Mouse (Mus musculus) myocyte (in vitro differentiated cells): ENCODE results near the gene Hmgcs1. TPM values are rescaled to one million over a fixed set of nuclear protein-coding genes. Genes with fewer than 3 reads are reported as not detected.
A peak's percentile ranks its signal among the peaks of the same experiment; 100 is the strongest.

Experiments used
- H3K27me3 ChIP-seq: one replicate; pipeline ENCODE4 v1.6.1; 2011; ENCODE audit not compliant: control insufficient read depth, insufficient read depth, insufficient read length
- H3K36me3 ChIP-seq: one replicate; pipeline ENCODE4 v1.6.1; 2011; ENCODE audit not compliant: control insufficient read depth, insufficient read depth
- H3K4me2 ChIP-seq: one replicate; pipeline ENCODE4 v1.6.1; 2011; ENCODE audit warnings: low read depth, control low read depth
- H3K4me3 ChIP-seq: one replicate; pipeline ENCODE4 v1.5.1; 2011; ENCODE audit warnings: mild to moderate bottlenecking, control low read depth, moderate library complexity
- H3K79me2 ChIP-seq: one replicate; pipeline ENCODE4 v1.6.1; 2011; ENCODE audit not compliant: control insufficient read depth, insufficient read depth
- H3ac ChIP-seq: one replicate; pipeline ENCODE4 v1.6.1; 2011; ENCODE audit not compliant: control insufficient read depth, insufficient read length
- CEBPB ChIP-seq: IDR thresholded peaks from 2 replicates; pipeline ENCODE4 v1.6.1; 2011; ENCODE audit warnings: mild to moderate bottlenecking, moderate library complexity; ENCODE audit not compliant: poor library complexity, insufficient read depth, severe bottlenecking
- E2F4 ChIP-seq: IDR thresholded peaks from one replicate; pipeline ENCODE4 v1.6.1; 2011; ENCODE audit warnings: mild to moderate bottlenecking, control low read depth, moderate library complexity; ENCODE audit not compliant: insufficient read depth
- MAX ChIP-seq: IDR thresholded peaks from one replicate; pipeline ENCODE4 v1.6.1; 2011; ENCODE audit warnings: low read depth, mild to moderate bottlenecking, control low read depth
- MYOD1 ChIP-seq, 3 experiments: IDR thresholded peaks; one replicate each; pipeline ENCODE4 v1.6.1; 2011; ENCODE audit warnings: control low read depth in 2 of 3, low read depth in 2 of 3, mild to moderate bottlenecking in 2 of 3, moderate library complexity in 1 of 3; ENCODE audit not compliant: insufficient read length in 2 of 3, control insufficient read depth in 1 of 3
- MYOG ChIP-seq, 3 experiments: IDR thresholded peaks; one replicate each; pipeline ENCODE4 v1.6.1; 2011; ENCODE audit warnings: control low read depth in 2 of 3, low read depth in 2 of 3, mild to moderate bottlenecking in 2 of 3; ENCODE audit not compliant: insufficient read length in 2 of 3, control insufficient read depth in 1 of 3, insufficient read depth in 1 of 3
- POLR2A ChIP-seq: IDR thresholded peaks from one replicate; pipeline ENCODE4 v1.6.1; 2011; ENCODE audit warnings: low read depth, mild to moderate bottlenecking, control low read depth, moderate library complexity; ENCODE audit not compliant: insufficient read length
- POLR2AphosphoS2 ChIP-seq: IDR thresholded peaks from one replicate; pipeline ENCODE4 v1.6.1; 2011; ENCODE audit warnings: low read depth, control low read depth; ENCODE audit not compliant: insufficient read length
- REST ChIP-seq: IDR thresholded peaks from one replicate; pipeline ENCODE4 v1.6.1; 2011; ENCODE audit warnings: mild to moderate bottlenecking, control low read depth, moderate library complexity; ENCODE audit not compliant: insufficient read depth, insufficient read length
- SRF ChIP-seq: IDR thresholded peaks from one replicate; pipeline ENCODE4 v1.6.1; 2011; ENCODE audit warnings: low read depth; ENCODE audit not compliant: control insufficient read depth, insufficient read length
- TCF12 ChIP-seq: IDR thresholded peaks from one replicate; pipeline ENCODE4 v1.6.1; 2011; ENCODE audit warnings: mild to moderate bottlenecking, control low read depth; ENCODE audit not compliant: poor library complexity, insufficient read depth, severe bottlenecking
- TCF3 ChIP-seq: IDR thresholded peaks from one replicate; pipeline ENCODE4 v1.6.1; 2011; ENCODE audit warnings: low read depth, control low read depth; ENCODE audit not compliant: insufficient read length
- USF1 ChIP-seq: IDR thresholded peaks from one replicate; pipeline ENCODE4 v1.6.1; 2011; ENCODE audit warnings: low read depth, mild to moderate bottlenecking, control low read depth, moderate library complexity
- polyA plus RNA-seq: library from polyadenylated mRNA; unstranded; fragments of >200 nt; fragmentation: generic; extraction: Trizol; gene quantifications from one replicate; pipeline ENCODE4 v1.2.1, GENCODE M21; 2012; ENCODE audit warnings: missing spikeins

The Hmgcs1 gene
- polyA plus RNA-seq, 1 experiment, result 68.3 TPM

GRCm38 (mm10) chr13:119729406-119729805, 39.2 kb downstream of the Hmgcs1 start:
- Histone ChIP-seq H3K79me2 (no peaks in the 10 kb centered on the region), H3K4me2 (no peak overlapping the region), H3K36me3 (no peaks in the 10 kb centered on the region), H3ac (no peak overlapping the region), H3K27me3 (no peaks in the 10 kb centered on the region), H3K4me3 (no peak overlapping the region)
- TF ChIP-seq E2F4 (no peak), MYOD1 (IDR thresholded peaks at IDR 0.05; ENCODE audit: control insufficient read depth in 1 of 3, insufficient read length in 2 of 3, low read depth in 2 of 3) (no peak), USF1 (no peak), MAX (no peak), TCF12 (no peak), REST (no peak), TCF3 (no peak), POLR2AphosphoS2 (no peak), POLR2A (no peak), CEBPB (no peak), MYOG (IDR thresholded peaks at IDR 0.05; ENCODE audit: control insufficient read depth in 1 of 3, insufficient read depth in 1 of 3, insufficient read length in 2 of 3, low read depth in 2 of 3) (no peak), SRF (no peak)

DNA sequence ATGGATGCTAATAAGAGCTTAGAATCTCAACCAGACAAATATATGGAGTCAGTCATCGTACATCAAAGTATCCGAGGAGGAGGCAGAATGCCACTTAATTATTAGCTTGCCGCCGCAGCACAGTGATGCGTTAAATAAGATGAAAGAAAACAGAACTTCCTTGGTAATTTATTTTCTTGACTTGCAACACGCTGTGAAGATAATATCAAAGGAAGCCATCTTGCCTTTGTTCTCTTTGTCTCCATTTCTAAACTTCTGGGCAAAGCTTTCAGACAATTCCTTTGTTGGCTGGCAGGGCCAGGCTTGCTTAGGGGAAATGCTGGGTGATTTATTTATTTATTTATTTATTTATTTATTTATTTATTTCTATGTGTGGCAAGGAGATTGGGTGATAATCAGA, 41.3 kb downstream of the Hmgcs1 start:
- no peak for TF ChIP-seq USF1
- no peak for TF ChIP-seq E2F4
- TF ChIP-seq SRF, result no peak
- TF ChIP-seq POLR2A, result no peak
- TF ChIP-seq MYOD1 (IDR thresholded peaks at IDR 0.05; ENCODE audit: control insufficient read depth in 1 of 3, insufficient read length in 2 of 3, low read depth in 2 of 3), result no peak
- no peak for TF ChIP-seq REST
- TF ChIP-seq MYOG (IDR thresholded peaks at IDR 0.05; ENCODE audit: control insufficient read depth in 1 of 3, insufficient read depth in 1 of 3, insufficient read length in 2 of 3, low read depth in 2 of 3), result no peak
- no peak for TF ChIP-seq TCF12
- TF ChIP-seq POLR2AphosphoS2, result no peak
- TF ChIP-seq MAX, result no peak
- TF ChIP-seq TCF3, result no peak
- H3K27me3 ChIP-seq, result no peaks in the 10 kb centered on the region
- no peaks in the 10 kb centered on the region for H3K36me3 ChIP-seq
- no peaks in the 10 kb centered on the region for H3K79me2 ChIP-seq
- no peak overlapping the region for H3K4me2 ChIP-seq
- no peak overlapping the region for H3ac ChIP-seq
- H3K4me3 ChIP-seq, result no peak overlapping the region

DNA sequence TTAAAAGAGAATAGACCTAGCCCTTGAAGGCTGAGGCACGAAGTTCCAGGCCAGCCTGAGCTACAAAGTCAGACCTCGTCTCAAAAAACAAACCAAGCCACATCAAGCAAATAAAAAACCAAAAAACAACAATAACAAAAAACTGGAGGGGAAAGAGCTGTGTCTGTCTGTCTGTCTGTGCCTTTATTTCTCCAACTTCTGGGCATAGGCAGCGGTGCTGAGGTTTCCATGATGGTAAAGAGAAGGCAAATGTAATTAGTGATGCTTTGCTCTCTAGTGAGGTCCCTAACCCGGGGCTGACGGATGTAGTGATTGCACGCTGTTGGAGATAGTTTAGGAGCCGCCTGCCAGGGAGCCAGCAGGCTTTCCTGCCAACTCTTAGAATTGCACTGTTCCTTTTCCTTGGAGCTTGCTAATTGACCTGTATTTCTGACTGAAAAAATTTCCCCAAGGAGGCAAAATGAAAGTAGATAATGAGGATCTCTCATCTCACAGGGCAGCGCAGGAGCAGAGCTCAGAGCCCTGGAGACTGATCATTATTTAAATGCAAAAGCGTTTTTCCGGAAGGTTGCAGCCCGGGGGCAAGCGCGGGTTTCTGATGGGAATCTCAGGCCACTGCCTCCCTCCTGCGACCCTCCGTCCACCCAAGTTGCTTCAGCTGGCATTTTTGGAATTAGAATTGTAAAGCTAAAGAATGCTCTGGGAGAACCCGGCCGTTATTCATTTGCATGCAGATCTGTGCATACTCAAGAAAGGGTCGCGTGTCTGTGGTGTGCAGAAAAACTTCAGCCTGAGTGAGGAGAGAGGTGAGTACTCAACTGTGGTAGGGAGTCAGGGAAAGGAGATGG, 51.4 kb downstream of the Hmgcs1 start:
- Histone ChIP-seq H3K27me3 (no peaks in the 10 kb centered on the region), H3K36me3 (no peaks in the 10 kb centered on the region), H3K4me3 (no peak overlapping the region), H3K4me2 (peak overlapping the region; percentile 62), H3K79me2 (no peaks in the 10 kb centered on the region), H3ac (no peak overlapping the region)
- TF ChIP-seq MYOD1 (IDR thresholded peaks at IDR 0.05; ENCODE audit: control insufficient read depth in 1 of 3, insufficient read length in 2 of 3, low read depth in 2 of 3), result no peak
- no peak for TF ChIP-seq SRF
- TF ChIP-seq TCF3, result no peak
- no peak for TF ChIP-seq POLR2AphosphoS2
- no peak for TF ChIP-seq MYOG (IDR thresholded peaks at IDR 0.05; ENCODE audit: control insufficient read depth in 1 of 3, insufficient read depth in 1 of 3, insufficient read length in 2 of 3, low read depth in 2 of 3)
- no peak for TF ChIP-seq REST
- TF ChIP-seq MAX, result no peak
- no peak for TF ChIP-seq E2F4
- no peak for TF ChIP-seq USF1
- TF ChIP-seq CEBPB, result no peak
- TF ChIP-seq POLR2A, result no peak
- no peak for TF ChIP-seq TCF12

DNA sequence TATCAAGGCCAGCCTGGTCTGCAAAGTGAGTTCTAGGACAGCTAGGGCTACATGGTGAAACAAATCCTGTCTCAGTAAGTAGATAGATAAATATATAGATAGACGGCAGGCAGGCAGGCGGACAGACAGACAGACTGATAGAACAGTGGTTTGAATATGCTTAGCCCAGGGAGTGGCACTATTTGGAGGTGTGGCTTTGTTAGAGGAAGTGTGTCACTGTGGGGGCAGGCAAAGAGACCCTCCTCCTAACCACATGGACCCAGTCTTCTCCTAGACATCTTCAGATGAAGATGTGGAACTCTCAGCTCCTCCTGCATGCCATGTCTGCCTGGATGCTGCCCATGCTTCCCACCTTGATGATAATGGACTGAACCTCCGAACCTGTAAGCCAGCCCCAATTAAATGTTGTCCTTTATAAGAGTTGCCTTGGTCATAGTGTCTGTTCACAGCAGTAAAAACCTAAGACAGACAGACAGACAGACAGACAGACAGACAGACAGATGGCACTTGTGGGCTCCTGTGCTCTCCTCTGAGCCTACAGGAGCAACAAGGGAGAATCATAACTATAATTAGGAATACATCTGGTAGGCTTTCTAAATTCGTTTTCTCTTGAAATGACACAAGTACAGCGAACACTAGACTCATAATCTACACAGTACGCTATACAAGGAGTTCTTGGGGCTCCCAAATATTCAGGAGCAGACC, 52.7 kb downstream of the Hmgcs1 start:
- no peak overlapping the region for H3K4me2 ChIP-seq
- no peak overlapping the region for H3ac ChIP-seq
- no peaks in the 10 kb centered on the region for H3K36me3 ChIP-seq
- H3K79me2 ChIP-seq, result no peaks in the 10 kb centered on the region
- no peaks in the 10 kb centered on the region for H3K27me3 ChIP-seq
- no peak overlapping the region for H3K4me3 ChIP-seq
- no peak for TF ChIP-seq MAX
- no peak for TF ChIP-seq POLR2A
- no peak for TF ChIP-seq USF1
- TF ChIP-seq E2F4, result no peak
- TF ChIP-seq SRF, result no peak
- no peak for TF ChIP-seq TCF12
- no peak for TF ChIP-seq REST
- TF ChIP-seq CEBPB, result no peak
- TF ChIP-seq POLR2AphosphoS2, result no peak
- no peak for TF ChIP-seq MYOG (IDR thresholded peaks at IDR 0.05; ENCODE audit: control insufficient read depth in 1 of 3, insufficient read depth in 1 of 3, insufficient read length in 2 of 3, low read depth in 2 of 3)
- no peak for TF ChIP-seq TCF3
- no peak for TF ChIP-seq MYOD1 (IDR thresholded peaks at IDR 0.05; ENCODE audit: control insufficient read depth in 1 of 3, insufficient read length in 2 of 3, low read depth in 2 of 3)
